Mouse (Mus musculus): Measurements from ENCODE around the gene Dxo. TPM values are rescaled to one million over a fixed set of nuclear protein-coding genes. Genes with fewer than 3 reads are reported as not detected.
"Not testable (repeated sequence)": the region's sequence is repeated elsewhere in the genome, so short reads cannot be mapped to it uniquely, and the experiment has no call there.

Dxo gene
- total and polyA plus RNA-seq, 3 experiments, result 10.0 to 31.6 (median 16.3) TPM

DNA sequence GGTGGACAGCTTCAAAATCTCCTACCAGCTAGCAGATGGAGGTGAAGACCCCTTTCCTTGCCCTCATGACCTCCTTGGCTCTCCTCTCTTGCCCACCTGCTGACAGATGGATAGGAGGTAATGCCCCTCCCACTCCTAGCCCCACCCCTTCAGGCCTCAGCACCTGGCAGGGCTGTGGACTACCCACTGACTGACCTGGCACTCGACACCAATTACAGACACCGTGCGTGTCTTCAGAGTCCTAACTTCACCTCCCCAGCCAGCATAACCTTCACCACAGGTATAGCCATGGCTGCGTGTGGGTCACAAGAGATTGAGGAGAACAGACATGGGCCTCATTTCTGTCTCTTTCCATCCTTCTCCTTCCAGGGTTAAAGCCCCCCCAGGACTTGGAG lies 37.3 kb upstream of the Dxo start:
- H3K9ac ChIP-seq (ENCODE audit: insufficient read depth, low read depth), result no peak overlapping the region
- no peaks in the 10 kb centered on the region for H3K4me1 ChIP-seq (ENCODE audit: control insufficient read depth in 1 of 2, insufficient read depth in 2 of 2)
- no peak for DNase-seq (ENCODE audit: extremely low read depth)
- no peak overlapping the region for H3K4me3 ChIP-seq (replicated peaks in 1 of 3; ENCODE audit: low read depth in 2 of 3, low read length in 2 of 3, poor library complexity in 1 of 3)
- dilution Hi-C loops (cut with MboI; ENCODE audit: extremely low pct_ligation_motif_present, extremely low pct_unique_long_range_greater_than_20kb, low sequenced_read_pairs), result no loop called here
- H3K9me3 ChIP-seq (replicated peaks; ENCODE audit: low read length), result no peaks in the 10 kb centered on the region
- no peak overlapping the region for H3K4me2 ChIP-seq (ENCODE audit: insufficient read depth, low read depth, poor library complexity, severe bottlenecking)
- no peaks in the 10 kb centered on the region for H3K36me3 ChIP-seq (replicated peaks in 1 of 2; ENCODE audit: control insufficient read depth in 1 of 2, insufficient read depth in 1 of 2, low read length in 1 of 2)
- no peaks in the 10 kb centered on the region for H3K79me2 ChIP-seq (replicated peaks; ENCODE audit: control insufficient read depth, extremely low read depth, insufficient read depth, poor library complexity, severe bottlenecking)
- TF ChIP-seq MAFK (IDR thresholded peaks at IDR 0.05; ENCODE audit: insufficient replicate concordance, low read length), result no peak
- no peak for TF ChIP-seq RAD21 (IDR thresholded peaks at IDR 0.05; ENCODE audit: low read depth, low read length)
- no peak for TF ChIP-seq IRF4 (IDR thresholded peaks at IDR 0.05; ENCODE audit: low read depth, low read length)
- no peak for TF ChIP-seq MEF2A (IDR thresholded peaks at IDR 0.05; ENCODE audit: borderline replicate concordance, low read depth, low read length)
- no peak for TF ChIP-seq MAZ (IDR thresholded peaks at IDR 0.05; ENCODE audit: low read depth, low read length)
- TF ChIP-seq BHLHE40 (IDR thresholded peaks at IDR 0.05; ENCODE audit: low read depth, low read length), result no peak
- TF ChIP-seq EP300 (IDR thresholded peaks at IDR 0.05; ENCODE audit: low read length), result no peak
- TF ChIP-seq SMC3 (IDR thresholded peaks at IDR 0.05; ENCODE audit: low read depth, low read length), result no peak
- no peak for TF ChIP-seq MXI1 (IDR thresholded peaks at IDR 0.05; ENCODE audit: low read depth, low read length)
- TF ChIP-seq RCOR1 (conservative IDR thresholded peaks at IDR 0.05; ENCODE audit: low read depth, low read length), result no peak
- peaks cover 11% of the 10 kb centered on the region for H3K27me3 ChIP-seq (replicated peaks)
- no peak overlapping the region for H3K27ac ChIP-seq (ENCODE audit: insufficient read depth, low read depth)
- in situ Hi-C loops (cut with MboI; ENCODE audit: low pct_ligation_motif_present, low pct_unique_long_range_greater_than_20kb, low sequenced_read_pairs), result no loop called here

DNA sequence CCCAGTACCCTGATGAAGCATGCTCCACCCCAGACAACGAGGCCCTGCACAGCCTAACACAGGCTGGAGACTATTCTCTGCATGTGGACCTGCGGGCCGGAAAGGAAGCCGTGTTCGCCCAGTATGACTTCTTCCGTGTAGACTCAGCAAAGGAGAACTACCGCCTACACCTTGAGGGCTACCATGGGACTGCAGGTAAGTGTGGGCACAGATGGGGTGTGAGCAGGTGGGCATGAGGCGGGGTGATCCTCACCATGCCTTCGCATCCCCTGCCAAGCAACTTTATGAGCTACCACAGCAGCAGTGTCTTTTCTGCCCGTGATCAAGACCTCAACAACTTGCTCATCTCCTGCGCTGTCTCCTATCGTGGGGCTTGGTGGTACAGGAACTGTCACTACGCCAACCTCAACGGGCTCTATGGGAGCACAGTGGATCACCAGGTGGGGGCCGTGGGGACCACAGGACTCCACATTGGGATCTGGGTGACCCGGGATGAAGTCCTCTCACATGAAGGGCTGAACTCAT lies 36.0 kb upstream of the Dxo start:
- dilution Hi-C loops (cut with MboI; ENCODE audit: extremely low pct_ligation_motif_present, extremely low pct_unique_long_range_greater_than_20kb, low sequenced_read_pairs); H3K4me2 ChIP-seq (ENCODE audit: insufficient read depth, low read depth, poor library complexity, severe bottlenecking); H3K27ac ChIP-seq (ENCODE audit: insufficient read depth, low read depth); H3K36me3 ChIP-seq (replicated peaks in 1 of 2; ENCODE audit: control insufficient read depth in 1 of 2, insufficient read depth in 1 of 2, low read length in 1 of 2); H3K4me3 ChIP-seq (replicated peaks in 1 of 3; ENCODE audit: low read depth in 2 of 3, low read length in 2 of 3, poor library complexity in 1 of 3); H3K79me2 ChIP-seq (replicated peaks; ENCODE audit: control insufficient read depth, extremely low read depth, insufficient read depth, poor library complexity, severe bottlenecking); H3K9me3 ChIP-seq (replicated peaks; ENCODE audit: low read length); DNase-seq (ENCODE audit: extremely low read depth); H3K4me1 ChIP-seq (ENCODE audit: control insufficient read depth in 1 of 2, insufficient read depth in 2 of 2); H3K9ac ChIP-seq (ENCODE audit: insufficient read depth, low read depth); H3K27me3 ChIP-seq (replicated peaks); in situ Hi-C loops (cut with MboI; ENCODE audit: low pct_ligation_motif_present, low pct_unique_long_range_greater_than_20kb, low sequenced_read_pairs): not testable (repeated sequence)

DNA sequence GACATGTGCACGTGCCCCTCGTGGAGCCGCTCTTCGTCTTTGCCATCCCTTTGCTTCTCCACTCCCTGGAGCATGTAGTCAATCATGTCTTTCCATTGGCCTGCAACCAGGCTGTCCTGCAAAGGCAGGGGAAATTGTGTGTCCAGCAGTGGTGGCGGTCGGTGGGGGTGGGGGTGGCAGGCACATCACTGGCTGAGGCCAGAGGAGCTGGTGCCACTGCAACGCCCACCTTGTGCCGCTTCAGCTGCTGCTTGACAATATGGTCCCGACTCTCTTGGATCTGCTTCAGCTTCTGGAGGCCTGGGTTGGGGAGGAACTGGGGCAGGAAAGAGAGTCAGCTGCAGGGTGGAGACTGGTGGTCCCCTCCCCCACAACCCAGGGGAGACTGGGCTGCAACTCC lies 34.1 kb upstream of the Dxo start:
- H3K27ac ChIP-seq (ENCODE audit: insufficient read depth, low read depth); dilution Hi-C loops (cut with MboI; ENCODE audit: extremely low pct_ligation_motif_present, extremely low pct_unique_long_range_greater_than_20kb, low sequenced_read_pairs); H3K27me3 ChIP-seq (replicated peaks); H3K4me1 ChIP-seq (ENCODE audit: control insufficient read depth in 1 of 2, insufficient read depth in 2 of 2); H3K9me3 ChIP-seq (replicated peaks; ENCODE audit: low read length); H3K79me2 ChIP-seq (replicated peaks; ENCODE audit: control insufficient read depth, extremely low read depth, insufficient read depth, poor library complexity, severe bottlenecking); H3K36me3 ChIP-seq (replicated peaks in 1 of 2; ENCODE audit: control insufficient read depth in 1 of 2, insufficient read depth in 1 of 2, low read length in 1 of 2); H3K9ac ChIP-seq (ENCODE audit: insufficient read depth, low read depth); DNase-seq (ENCODE audit: extremely low read depth); in situ Hi-C loops (cut with MboI; ENCODE audit: low pct_ligation_motif_present, low pct_unique_long_range_greater_than_20kb, low sequenced_read_pairs); H3K4me3 ChIP-seq (replicated peaks in 1 of 3; ENCODE audit: low read depth in 2 of 3, low read length in 2 of 3, poor library complexity in 1 of 3); H3K4me2 ChIP-seq (ENCODE audit: insufficient read depth, low read depth, poor library complexity, severe bottlenecking): not testable (repeated sequence)

DNA sequence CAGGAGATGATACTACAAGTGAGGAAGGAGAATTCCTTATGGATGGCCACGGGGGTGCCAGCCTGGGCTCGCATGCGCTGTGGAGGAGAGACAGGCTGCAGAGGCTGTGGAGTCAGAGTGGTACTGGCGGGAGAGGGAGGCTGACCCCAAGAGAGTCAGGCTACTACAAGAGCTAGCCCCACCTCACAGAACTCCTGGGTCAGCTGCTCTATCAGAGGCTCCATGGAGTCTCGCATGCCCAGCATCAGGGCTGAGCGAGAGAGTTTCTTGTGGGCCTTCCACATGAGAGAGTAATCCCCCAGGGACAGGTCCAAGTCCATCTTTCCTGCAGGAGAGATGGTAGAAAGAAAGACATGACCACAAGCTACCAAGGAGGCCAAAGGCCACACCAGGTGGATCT lies 33.5 kb upstream of the Dxo start:
- dilution Hi-C loops (cut with MboI; ENCODE audit: extremely low pct_ligation_motif_present, extremely low pct_unique_long_range_greater_than_20kb, low sequenced_read_pairs); DNase-seq (ENCODE audit: extremely low read depth); H3K4me3 ChIP-seq (replicated peaks in 1 of 3; ENCODE audit: low read depth in 2 of 3, low read length in 2 of 3, poor library complexity in 1 of 3); H3K9me3 ChIP-seq (replicated peaks; ENCODE audit: low read length); H3K9ac ChIP-seq (ENCODE audit: insufficient read depth, low read depth); H3K4me2 ChIP-seq (ENCODE audit: insufficient read depth, low read depth, poor library complexity, severe bottlenecking); H3K4me1 ChIP-seq (ENCODE audit: control insufficient read depth in 1 of 2, insufficient read depth in 2 of 2); H3K27me3 ChIP-seq (replicated peaks); H3K36me3 ChIP-seq (replicated peaks in 1 of 2; ENCODE audit: control insufficient read depth in 1 of 2, insufficient read depth in 1 of 2, low read length in 1 of 2); H3K79me2 ChIP-seq (replicated peaks; ENCODE audit: control insufficient read depth, extremely low read depth, insufficient read depth, poor library complexity, severe bottlenecking); in situ Hi-C loops (cut with MboI; ENCODE audit: low pct_ligation_motif_present, low pct_unique_long_range_greater_than_20kb, low sequenced_read_pairs); H3K27ac ChIP-seq (ENCODE audit: insufficient read depth, low read depth): not testable (repeated sequence)

DNA sequence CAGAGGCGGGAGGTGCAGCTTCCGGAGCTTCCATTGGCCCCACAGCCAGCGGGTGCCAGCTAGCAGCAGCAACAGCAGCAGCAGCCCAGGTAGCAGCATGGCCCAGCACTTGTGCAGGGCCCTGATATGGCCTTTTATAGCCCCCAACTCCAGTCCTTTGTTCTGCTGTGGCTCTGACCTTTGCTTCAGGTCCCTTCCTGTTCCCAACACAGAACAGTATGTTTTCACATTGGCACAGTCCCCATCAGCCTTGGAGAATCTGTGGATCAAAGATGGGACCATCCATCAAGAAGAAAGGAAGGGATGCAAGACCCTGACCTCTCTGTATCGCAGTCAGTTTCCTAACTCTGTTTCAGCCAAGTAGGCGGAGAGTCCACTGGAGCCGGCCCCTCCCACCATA lies 32.5 kb upstream of the Dxo start, which contains the start of gene Cyp21a1:
Cyp21a1 (minus strand) TSS at position 261 of the 400 bp plus-strand sequence.
- H3K27ac ChIP-seq (ENCODE audit: insufficient read depth, low read depth); H3K4me3 ChIP-seq (replicated peaks in 1 of 3; ENCODE audit: low read depth in 2 of 3, low read length in 2 of 3, poor library complexity in 1 of 3); H3K9me3 ChIP-seq (replicated peaks; ENCODE audit: low read length); H3K9ac ChIP-seq (ENCODE audit: insufficient read depth, low read depth); H3K27me3 ChIP-seq (replicated peaks); H3K4me1 ChIP-seq (ENCODE audit: control insufficient read depth in 1 of 2, insufficient read depth in 2 of 2); dilution Hi-C loops (cut with MboI; ENCODE audit: extremely low pct_ligation_motif_present, extremely low pct_unique_long_range_greater_than_20kb, low sequenced_read_pairs); H3K4me2 ChIP-seq (ENCODE audit: insufficient read depth, low read depth, poor library complexity, severe bottlenecking); DNase-seq (ENCODE audit: extremely low read depth); H3K79me2 ChIP-seq (replicated peaks; ENCODE audit: control insufficient read depth, extremely low read depth, insufficient read depth, poor library complexity, severe bottlenecking); in situ Hi-C loops (cut with MboI; ENCODE audit: low pct_ligation_motif_present, low pct_unique_long_range_greater_than_20kb, low sequenced_read_pairs); H3K36me3 ChIP-seq (replicated peaks in 1 of 2; ENCODE audit: control insufficient read depth in 1 of 2, insufficient read depth in 1 of 2, low read length in 1 of 2): not testable (repeated sequence)

Data from CH12.LX (cell line).